Mouse (Mus musculus): ENCODE data around the gene Rabl2.

GRCm38 (mm10) chr15:89550506-89550905 is 41.2 kb downstream of the Rabl2 start:
- no peak for TF ChIP-seq POLR2A (IDR thresholded peaks at IDR 0.05; ENCODE audit: control insufficient read depth, low read depth, low read length)
- no peak for TF ChIP-seq CTCF (IDR thresholded peaks at IDR 0.05; ENCODE audit: control insufficient read depth, insufficient read depth, insufficient replicate concordance, low read depth, low read length)
